Mouse (Mus musculus): ENCODE data around the gene Tnrc6c. TPM values are rescaled to one million over a fixed set of nuclear protein-coding genes. Genes with fewer than 3 reads are reported as not detected.

The Tnrc6c gene
- total RNA-seq, 2 experiments from 2014 or later, result 11.6 to 13.4 TPM

- no peak for ATAC-seq (replicated peaks; ENCODE audit: low FRiP score, poor library complexity, severe bottlenecking)
These were observed 59.3 kb downstream of the Tnrc6c start for GRCm38 (mm10) chr11:117713375-117713774.

- no peak for ATAC-seq (replicated peaks; ENCODE audit: low FRiP score, poor library complexity, severe bottlenecking)
These were observed 64.7 kb downstream of the Tnrc6c start for GRCm38 (mm10) chr11:117718838-117719237.

- ATAC-seq (replicated peaks; ENCODE audit: low FRiP score, poor library complexity, severe bottlenecking), result no peak
These were observed 70.7 kb downstream of the Tnrc6c start for GRCm38 (mm10) chr11:117724604-117725301.

GRCm38 (mm10) chr11:117727031-117727430, 72.9 kb downstream of the Tnrc6c start:
- ATAC-seq (replicated peaks; ENCODE audit: low FRiP score, poor library complexity, severe bottlenecking), result no peak

- ATAC-seq (replicated peaks; ENCODE audit: low FRiP score, poor library complexity, severe bottlenecking), result no peak
These were observed 74.2 kb downstream of the Tnrc6c start for GRCm38 (mm10) chr11:117728245-117728644.

GRCm38 (mm10) chr11:117728841-117729240, 74.8 kb downstream of the Tnrc6c start:
- ATAC-seq (replicated peaks; ENCODE audit: low FRiP score, poor library complexity, severe bottlenecking), result no peak

GRCm38 (mm10) chr11:117729341-117729740, 75.3 kb downstream of the Tnrc6c start:
- no peak for ATAC-seq (replicated peaks; ENCODE audit: low FRiP score, poor library complexity, severe bottlenecking)

GRCm38 (mm10) chr11:117729798-117730489, 75.9 kb downstream of the Tnrc6c start:
- ATAC-seq (replicated peaks; ENCODE audit: low FRiP score, poor library complexity, severe bottlenecking), result no peak

GRCm38 (mm10) chr11:117730490-117730838, 76.4 kb downstream of the Tnrc6c start:
- ATAC-seq (replicated peaks; ENCODE audit: low FRiP score, poor library complexity, severe bottlenecking), result no peak

GRCm38 (mm10) chr11:117731470-117731869, 77.4 kb downstream of the Tnrc6c start:
- ATAC-seq (replicated peaks; ENCODE audit: low FRiP score, poor library complexity, severe bottlenecking), result no peak

- no peak for ATAC-seq (replicated peaks; ENCODE audit: low FRiP score, poor library complexity, severe bottlenecking)
These were observed 82.1 kb downstream of the Tnrc6c start for GRCm38 (mm10) chr11:117736037-117736689.

- no peak for ATAC-seq (replicated peaks; ENCODE audit: low FRiP score, poor library complexity, severe bottlenecking)
These were observed 84.0 kb downstream of the Tnrc6c start for GRCm38 (mm10) chr11:117738123-117738522.

- ATAC-seq (replicated peaks; ENCODE audit: low FRiP score, poor library complexity, severe bottlenecking), result no peak
These were observed 87.0 kb downstream of the Tnrc6c start for GRCm38 (mm10) chr11:117741128-117741527.

- no peak for ATAC-seq (replicated peaks; ENCODE audit: low FRiP score, poor library complexity, severe bottlenecking)
These were observed 88.2 kb downstream of the Tnrc6c start for GRCm38 (mm10) chr11:117742243-117742642.

GRCm38 (mm10) chr11:117742715-117743114, 88.6 kb downstream of the Tnrc6c start:
- ATAC-seq (replicated peaks; ENCODE audit: low FRiP score, poor library complexity, severe bottlenecking), result no peak

GRCm38 (mm10) chr11:117743454-117744030, 89.5 kb downstream of the Tnrc6c start:
- ATAC-seq (replicated peaks; ENCODE audit: low FRiP score, poor library complexity, severe bottlenecking), result no peak

GRCm38 (mm10) chr11:117748628-117749027, 94.5 kb downstream of the Tnrc6c start:
- no peak for ATAC-seq (replicated peaks; ENCODE audit: low FRiP score, poor library complexity, severe bottlenecking)

- no peak for ATAC-seq (replicated peaks; ENCODE audit: low FRiP score, poor library complexity, severe bottlenecking)
These were observed 95.3 kb downstream of the Tnrc6c start for GRCm38 (mm10) chr11:117749414-117749813.

- ATAC-seq (replicated peaks; ENCODE audit: low FRiP score, poor library complexity, severe bottlenecking), result no peak
These were observed 97.5 kb downstream of the Tnrc6c start for GRCm38 (mm10) chr11:117751544-117751943.

- no peak for ATAC-seq (replicated peaks; ENCODE audit: low FRiP score, poor library complexity, severe bottlenecking)
These were observed 101.8 kb downstream of the Tnrc6c start for GRCm38 (mm10) chr11:117755891-117756290.

GRCm38 (mm10) chr11:117759267-117759666, 105.2 kb downstream of the Tnrc6c start:
- no peak for ATAC-seq (replicated peaks; ENCODE audit: low FRiP score, poor library complexity, severe bottlenecking)
